Mouse (Mus musculus) brain, embryonic 14.5 days (tissue): ENCODE results near the gene Jdp2.

Experiments used
- CTCF ChIP-seq: fragments of 200-500 bp; IDR thresholded peaks from 2 replicates; pipeline ENCODE4 v1.5.1; 2012; ENCODE audit warnings: inconsistent platforms, mild to moderate bottlenecking, moderate library complexity, borderline replicate concordance; ENCODE audit not compliant: insufficient read depth, insufficient read length; ENCODE audit errors: extremely low read depth
- POLR2A ChIP-seq: fragments of 200-500 bp; IDR thresholded peaks from 2 replicates; pipeline ENCODE4 v1.6.1; 2012; ENCODE audit warnings: mild to moderate bottlenecking, inconsistent platforms, borderline replicate concordance; ENCODE audit not compliant: poor library complexity, insufficient read depth, insufficient read length, severe bottlenecking; ENCODE audit errors: extremely low read depth

GRCm38 (mm10) chr12:85581261-85582066, 17.4 kb upstream of the Jdp2 start:
- TF ChIP-seq CTCF (no peak), POLR2A (no peak)
